Mouse (Mus musculus) gastrocnemius, postnatal 36 days (tissue): Measurements from ENCODE around the gene Runx3. TPM values are rescaled to one million over a fixed set of nuclear protein-coding genes. Genes with fewer than 3 reads are reported as not detected.

Source experiments
- DNase-seq, 2 experiments: peaks; one replicate each; pipeline ENCODE4 v3.0.0; 2022
- intact Hi-C: fragments of 180-260 bp; cut with DNase I; formaldehyde crosslinking; loops from one replicate; pipeline ENCODE4 v1.15.1; 2025
- total RNA-seq, 2 experiments: library from RNA; stranded (reverse); gene quantifications; 2 replicates each; pipeline ENCODE4 v1.2.3; 2021

Gene Runx3
- total RNA-seq, 2 experiments from 2014 or later = 0.12 to 0.23 TPM

DNA sequence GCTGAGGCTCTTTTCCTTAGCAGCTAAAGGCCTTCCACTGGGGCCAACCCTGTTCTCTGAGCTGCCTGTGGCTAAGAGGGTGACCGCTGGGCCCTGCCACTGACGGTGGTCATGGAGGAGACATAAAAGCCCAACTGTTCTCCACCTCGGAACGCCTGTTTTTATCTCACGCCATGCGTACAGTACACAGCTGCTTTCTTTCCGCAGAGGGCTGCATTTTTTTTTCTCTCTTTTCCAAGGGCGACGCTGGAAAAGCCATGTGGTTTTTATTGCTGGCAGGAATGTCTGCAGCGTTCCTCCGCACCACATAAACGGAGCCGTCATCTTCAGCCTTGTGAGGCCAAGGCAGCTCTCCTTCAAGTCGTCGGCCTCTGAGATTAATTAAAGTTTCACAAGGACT lies 26.3 kb downstream of the Runx3 start:
- intact Hi-C loops = no loop called here
- DNase-seq = no peak

DNA sequence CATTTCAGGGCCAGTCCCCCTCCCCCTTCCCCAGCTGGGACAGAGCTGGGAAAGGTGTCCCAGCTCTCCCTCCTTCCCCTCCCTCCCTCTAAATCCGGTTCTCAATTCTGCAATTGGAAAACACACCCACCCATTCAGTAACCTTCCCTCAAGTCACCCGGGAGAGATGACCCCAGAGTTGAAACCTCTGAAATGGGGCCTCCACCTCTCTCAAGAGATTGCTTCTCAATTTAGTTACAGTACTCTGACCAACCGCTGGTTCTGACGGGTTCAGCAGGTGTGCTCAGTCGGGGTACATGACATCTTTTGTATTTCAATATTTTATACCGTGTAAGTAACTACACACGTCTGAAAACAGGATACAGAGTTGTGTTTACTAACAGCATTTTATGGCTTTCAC lies 28.2 kb downstream of the Runx3 start:
- DNase-seq = no peak
- intact Hi-C loops = no loop called here

DNA sequence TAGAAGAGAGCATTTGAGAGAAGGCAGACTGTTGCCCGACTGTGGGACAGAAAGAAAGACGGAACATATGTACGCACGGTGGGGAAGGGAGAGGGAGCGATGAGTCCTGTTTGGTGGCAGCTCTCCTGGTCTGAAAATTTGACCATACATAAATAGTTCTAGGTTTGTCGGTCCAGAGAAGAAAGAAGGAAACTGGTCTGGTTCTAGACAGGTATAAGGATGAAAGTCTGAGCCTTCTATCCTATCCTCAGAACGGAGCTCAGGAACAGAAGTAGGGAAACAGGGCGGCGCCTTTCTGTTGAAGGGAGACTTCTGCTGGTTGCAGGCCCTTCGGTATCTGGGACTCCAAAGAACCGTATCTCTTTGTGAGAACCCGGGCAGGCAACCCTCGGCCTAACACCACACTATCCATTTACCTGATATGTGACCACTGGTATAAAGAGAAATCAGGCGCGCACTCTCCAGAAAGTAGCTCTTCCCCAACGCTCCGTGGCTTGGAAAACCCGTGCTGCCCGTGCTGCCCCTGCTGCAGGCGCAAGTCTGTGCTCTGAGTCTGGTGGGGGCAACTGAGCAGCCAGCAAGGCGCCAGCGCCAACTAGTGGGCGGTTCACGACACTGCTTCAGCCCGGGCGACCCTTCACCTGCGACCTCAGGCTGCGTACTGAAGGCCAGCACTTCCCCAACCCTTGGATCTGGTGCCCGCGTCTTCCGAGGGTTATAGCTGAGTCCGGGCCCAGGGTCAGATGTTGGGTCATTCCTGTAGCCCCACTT lies 29.8 kb downstream of the Runx3 start:
- intact Hi-C loops = loop anchor here (5.0 kb wide), 1 partner anchor 83 kb away; no protein-coding TSS in a partner anchor
- peak; percentile 45 to 58 for DNase-seq

DNA sequence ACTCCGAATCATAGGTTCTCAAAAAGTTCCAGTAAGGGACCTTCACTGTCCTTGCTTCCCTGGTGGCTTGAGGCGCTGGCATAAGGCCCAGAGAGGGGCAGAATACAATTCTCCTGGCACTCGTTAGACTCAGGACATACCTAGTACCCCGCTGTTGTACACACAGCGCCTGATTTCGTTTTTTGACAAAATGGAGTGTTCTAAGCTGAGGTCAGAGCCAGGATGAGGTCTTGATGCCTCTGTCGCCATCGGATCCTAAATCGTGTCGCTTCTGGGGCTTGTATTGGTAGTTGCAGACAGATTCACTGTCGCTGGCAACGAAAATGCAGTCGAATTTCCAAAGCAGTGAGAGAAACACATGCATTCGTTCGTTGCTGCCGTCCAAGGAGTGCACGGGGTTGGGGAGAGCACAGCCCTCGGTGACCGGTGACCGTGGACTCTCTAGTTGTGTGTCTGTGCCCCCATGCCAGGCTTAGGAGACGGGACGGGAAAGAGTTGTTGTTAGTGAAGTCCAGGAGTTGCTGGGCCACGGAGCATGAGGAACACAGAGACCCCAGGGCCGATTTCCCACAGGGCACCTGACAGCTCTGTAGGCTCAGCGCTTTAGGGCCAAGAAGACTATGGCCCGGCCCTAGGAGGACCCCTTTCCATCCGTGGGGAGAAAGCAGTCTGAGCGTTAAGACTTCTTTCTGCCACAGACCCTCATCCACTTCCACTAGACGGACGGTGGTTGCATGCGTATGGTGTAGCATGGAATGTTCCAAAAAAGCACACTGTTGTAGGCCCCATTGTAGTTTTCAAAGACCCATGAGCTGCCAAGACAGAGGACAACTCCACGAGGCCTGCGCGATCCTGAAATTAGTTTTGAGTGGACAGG lies 30.9 kb downstream of the Runx3 start:
- intact Hi-C loops = loop anchor here (5.0 kb wide), 1 partner anchor 84 kb away; no protein-coding TSS in a partner anchor
- DNase-seq = peak in 1 of 2 experiments; percentile 33

DNA sequence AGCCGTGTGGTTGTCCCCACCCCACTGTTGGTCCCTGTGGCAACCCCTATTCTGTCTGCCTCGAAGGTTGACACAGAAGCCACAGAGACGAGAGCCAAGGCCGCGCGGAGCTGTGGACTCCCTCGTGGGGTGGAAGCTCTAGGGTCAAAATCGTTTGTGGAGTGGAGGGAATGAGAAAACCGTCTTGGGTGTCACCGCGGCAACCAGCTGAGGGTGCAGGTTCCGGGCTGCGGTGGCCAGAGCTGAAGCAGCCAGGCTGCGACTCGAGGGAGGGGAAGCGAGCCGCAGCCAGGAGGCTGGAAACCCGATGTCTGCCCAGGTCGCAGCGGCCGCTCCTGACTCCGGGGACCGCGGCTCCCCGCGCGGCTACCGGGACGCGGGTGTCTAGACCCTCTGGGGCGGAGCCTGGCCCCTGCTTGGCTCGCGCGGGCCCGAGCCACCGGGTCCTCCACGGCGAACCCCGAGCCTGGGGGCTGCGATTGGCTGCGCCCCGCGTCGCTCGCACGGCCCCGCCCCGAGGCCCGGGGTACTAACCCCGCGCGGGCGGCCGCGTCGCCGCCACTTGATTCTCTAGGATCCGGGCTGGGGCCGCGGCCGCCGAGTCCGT lies 31.6 kb downstream of the Runx3 start:
- peak in 1 of 2 experiments; percentile 31 for DNase-seq

DNA sequence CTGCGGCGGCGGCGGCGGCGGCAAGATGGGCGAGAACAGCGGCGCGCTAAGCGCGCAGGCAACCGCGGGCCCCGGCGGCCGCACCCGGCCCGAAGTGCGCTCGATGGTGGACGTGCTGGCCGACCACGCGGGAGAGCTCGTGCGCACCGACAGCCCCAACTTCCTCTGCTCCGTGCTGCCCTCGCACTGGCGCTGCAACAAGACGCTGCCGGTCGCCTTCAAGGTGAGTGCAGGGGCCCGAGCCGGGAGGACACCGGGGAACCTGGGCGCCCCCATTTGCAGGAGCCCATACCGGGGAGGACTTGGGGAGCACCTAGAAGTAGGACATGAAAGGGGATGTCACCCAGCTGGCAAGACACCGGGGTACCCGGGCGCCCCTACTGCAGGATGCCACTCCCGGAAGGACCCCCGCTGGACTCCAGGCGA lies 32.4 kb downstream of the Runx3 start:
- intact Hi-C loops = loop anchor here (5.0 kb wide), 1 partner anchor 86 kb away; no protein-coding TSS in a partner anchor
- peak in 1 of 2 experiments; percentile 28 for DNase-seq

More for the DNA sequence above, 31.6 kb downstream of the Runx3 start:
- intact Hi-C loops = loop anchor here (5.0 kb wide), 1 partner anchor 85 kb away; no protein-coding TSS in a partner anchor

DNA sequence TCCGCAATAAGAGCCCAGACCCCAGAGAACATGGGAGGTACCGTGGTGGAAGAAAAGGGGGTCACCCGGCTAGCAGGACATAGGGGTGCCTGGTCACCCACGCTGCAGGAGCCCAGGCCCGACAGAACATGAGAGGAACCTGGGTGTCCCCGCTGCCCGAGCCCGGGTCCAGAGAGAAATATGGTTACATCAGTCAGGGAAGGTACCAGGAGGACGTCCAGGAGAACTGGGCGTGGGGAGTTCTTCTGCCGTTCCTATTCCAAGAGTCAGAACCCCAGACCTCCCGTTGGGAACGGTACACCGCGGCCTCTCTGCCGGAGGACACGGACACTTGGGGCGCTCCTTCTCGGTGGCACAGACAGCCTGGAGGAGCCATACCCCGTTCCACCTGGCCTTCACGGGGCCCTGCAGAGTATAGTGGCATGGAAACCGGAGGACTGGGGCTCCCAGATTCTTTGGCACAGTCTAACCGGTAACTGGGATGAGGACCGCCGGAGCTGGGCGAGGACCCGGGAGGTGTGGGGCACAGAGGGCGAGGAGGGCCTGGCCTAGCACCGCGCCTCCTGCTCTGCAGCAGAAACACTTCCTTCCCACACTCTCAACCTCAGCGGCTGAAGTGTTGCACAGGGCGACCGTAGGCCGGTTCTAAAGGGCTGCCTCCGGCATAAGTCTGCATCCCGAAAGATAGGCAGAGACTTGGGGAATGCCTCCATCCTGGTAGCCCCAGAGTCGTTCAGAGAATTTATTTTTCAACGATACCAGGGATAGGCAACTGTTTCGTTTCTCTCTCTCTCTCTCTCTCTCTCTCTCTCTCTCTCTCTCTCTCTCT lies 33.0 kb downstream of the Runx3 start:
- intact Hi-C loops = loop anchor here (5.0 kb wide), 1 partner anchor 86 kb away; no protein-coding TSS in a partner anchor
- peak in 1 of 2 experiments; percentile 24 for DNase-seq

DNA sequence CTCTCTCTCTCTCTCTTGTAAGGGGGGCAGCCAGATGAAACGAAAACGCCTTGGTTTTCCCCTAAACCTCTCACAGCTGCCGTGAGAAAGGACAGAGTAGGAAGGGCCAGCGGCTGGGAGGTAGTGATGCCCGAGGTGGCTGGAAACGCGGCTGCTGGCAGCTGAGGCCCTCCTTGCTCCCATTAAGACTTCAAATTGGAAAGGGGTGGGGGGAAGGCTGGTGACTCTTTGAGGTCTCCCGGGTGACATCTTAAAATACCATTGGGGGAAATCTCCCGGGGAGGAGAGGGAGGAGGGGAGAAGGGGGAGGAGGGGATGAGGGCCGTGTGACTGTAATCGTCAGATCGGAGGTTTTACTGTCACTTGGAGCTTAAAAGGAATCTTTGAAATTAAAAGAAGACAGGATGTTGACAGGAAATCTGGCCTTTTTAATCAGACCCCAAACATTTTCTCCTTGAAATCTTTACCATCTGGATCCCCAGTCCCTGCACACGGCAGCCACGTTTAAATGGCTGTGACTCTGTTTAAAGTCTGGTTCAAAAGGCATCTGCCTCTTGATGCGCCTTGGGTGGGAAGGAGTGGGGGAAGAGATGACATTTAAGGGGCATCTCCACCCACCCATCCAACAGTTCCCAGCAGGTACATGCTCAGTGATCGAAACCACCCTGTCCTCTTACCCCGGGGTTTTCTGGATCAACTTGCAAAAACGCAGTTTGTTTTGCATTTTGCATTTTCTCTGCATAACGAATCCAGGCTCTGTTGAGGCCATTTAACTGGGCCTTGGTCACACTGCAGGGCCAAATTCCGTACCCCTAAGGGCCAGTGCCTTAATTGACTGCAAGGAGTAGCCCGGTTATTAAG lies 33.9 kb downstream of the Runx3 start:
- intact Hi-C loops = loop anchor here (5.0 kb wide), 1 partner anchor 87 kb away; no protein-coding TSS in a partner anchor
- no peak for DNase-seq

DNA sequence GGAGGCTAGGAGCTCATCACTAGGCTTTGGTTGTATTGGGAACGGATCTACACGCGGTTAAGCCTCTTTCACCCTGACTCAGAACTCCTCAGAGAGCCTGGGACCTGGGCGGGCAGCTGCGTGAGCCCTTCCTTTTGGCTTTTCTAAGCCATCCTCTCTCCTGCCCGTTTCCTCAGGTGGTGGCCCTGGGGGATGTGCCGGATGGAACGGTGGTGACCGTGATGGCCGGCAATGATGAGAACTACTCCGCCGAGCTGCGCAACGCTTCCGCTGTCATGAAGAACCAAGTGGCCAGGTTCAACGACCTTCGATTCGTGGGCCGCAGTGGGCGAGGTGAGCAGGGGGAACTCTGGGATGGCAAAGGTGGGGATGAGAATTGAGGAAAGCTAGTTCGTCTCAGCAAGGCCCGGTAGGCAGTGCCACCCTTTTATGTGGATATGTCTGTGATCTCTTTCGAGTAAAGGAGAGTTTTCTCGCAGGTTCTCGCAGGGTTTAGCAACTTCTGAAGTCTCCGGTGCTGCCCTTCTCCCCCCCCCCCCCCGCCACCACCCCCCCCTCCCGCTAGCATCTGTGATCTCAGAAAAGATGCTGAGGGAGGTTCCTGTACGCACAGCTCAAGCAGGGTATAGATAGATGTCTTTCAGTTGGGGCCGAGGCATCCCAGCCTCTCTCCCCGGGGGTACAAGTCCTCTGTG lies 34.8 kb downstream of the Runx3 start:
- no peak for DNase-seq
- intact Hi-C loops = no loop called here

DNA sequence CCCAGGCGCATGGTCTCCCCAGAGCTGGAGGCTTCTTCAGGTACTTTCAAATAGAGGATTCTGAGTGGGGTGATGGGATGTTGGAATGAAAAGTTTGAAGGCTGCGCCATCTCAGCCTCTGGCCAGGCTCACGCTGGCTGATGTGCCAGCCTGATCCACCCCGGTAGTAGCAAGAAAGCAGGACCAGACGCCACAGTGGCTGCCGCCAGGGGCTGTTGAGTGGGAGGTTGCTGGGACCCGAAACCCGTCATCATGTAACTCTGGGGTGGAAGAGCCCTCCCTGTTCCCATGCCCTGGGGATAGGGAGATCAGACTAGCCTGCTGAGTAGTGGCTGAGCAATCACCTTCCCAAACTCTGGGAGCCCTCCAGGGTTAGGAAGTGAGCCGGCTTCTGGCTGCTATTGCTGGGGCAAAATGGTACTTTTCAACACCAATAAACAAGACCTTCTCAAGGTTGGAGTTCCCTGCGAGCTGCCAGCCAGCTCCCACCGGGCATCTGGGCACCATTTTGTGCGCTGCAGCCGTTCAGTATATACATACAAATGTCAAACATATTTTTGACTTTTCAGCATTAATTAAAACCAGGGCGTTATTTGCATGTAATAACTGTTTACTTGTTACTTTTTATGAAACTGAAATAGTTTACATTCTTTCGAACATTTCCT lies 35.5 kb downstream of the Runx3 start:
- intact Hi-C loops = no loop called here

DNA sequence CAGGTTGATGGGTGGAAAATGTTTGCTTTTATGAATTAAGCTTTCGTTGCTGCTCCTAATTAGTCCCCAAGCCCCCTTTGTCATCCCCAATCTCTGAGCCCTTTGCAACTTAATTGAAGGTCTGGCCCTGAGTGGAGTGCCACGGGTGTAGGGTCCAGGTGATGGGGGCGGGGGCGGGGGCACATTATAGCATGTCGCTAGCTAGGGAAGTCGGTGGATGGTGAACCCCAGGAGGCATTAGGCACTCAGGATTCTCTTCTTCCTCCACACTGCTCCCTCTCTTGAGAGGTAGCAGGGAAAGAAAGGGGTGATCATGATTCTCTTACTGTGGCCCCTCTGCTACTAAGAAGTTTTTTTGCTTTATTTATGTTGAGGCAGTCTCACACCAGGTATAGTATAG lies 36.1 kb downstream of the Runx3 start:
- DNase-seq = no peak
- intact Hi-C loops = no loop called here

More for the DNA sequence above, 35.5 kb downstream of the Runx3 start:
- DNase-seq = no peak

DNA sequence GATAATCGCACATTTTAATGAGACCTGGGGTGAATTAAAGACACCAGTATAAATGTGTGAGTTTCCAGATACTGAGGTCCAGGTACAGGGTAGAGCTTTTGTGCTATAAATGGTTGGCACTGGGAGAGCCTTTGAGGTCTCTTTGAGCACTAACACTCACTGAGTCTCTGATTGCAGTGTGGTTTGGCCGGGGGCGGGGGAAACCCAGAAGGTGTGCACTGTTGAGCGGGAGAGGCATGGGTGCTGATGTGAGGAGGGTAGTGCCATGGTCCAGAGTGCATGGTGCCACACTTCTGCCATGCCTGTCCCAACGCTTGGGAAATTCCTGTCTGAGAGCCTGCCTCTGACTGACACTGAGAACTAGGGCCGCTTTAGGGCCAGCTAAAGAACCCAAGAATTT lies 36.9 kb downstream of the Runx3 start:
- no peak for DNase-seq
- intact Hi-C loops = no loop called here

DNA sequence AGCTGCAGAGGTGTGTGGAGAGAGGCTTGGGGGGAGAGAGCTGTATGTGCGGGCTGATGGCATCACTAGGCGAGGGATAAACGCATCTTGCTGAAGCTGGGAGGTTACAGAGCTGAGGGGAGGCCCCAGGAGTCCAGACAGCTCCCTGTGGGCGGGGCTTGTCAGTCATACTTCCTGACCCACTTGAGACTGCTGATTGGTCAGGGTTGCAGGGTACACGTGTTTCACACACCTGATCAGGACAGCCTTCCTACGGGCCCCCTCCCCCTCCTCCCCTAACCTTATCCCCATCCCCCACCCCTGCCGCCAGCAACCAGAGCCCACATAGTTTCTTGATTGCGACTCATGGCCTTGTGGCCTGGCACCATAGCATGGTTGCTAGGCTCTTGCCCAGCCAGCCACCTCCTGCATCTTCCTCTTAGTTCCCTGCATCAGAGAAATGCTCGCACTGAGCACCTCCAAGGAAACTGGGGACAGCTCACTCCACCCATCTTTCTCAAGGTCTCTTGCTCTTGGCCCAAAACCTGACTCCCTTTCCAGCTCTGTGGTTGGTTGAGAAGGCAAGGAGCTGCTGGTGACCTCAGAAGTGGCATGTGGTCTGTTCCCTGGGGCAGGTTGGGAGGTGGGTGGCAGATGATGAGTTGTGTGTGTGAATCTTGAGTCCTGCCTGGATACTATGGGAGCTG lies 38.4 kb downstream of the Runx3 start:
- no peak for DNase-seq
- intact Hi-C loops = no loop called here

DNA sequence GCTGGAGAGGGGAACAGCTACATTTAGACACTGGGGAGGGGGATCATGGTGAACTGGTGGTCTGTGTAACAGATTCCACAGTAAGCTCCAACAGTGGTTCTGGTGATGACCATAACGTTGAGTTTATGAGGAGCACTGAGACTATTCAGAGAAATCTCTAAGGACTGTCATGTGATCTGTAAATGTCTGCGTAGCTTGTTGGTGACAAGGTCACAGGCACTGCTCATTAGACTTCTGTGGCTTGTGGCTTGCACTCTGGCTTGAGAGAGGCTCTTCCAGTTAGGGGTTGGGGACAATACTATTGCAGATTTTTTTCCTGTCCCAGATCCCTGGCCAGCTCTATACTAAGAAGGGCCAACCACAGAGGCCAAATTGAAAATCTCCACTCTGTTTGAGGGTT lies 39.2 kb downstream of the Runx3 start:
- intact Hi-C loops = no loop called here
- no peak for DNase-seq

DNA sequence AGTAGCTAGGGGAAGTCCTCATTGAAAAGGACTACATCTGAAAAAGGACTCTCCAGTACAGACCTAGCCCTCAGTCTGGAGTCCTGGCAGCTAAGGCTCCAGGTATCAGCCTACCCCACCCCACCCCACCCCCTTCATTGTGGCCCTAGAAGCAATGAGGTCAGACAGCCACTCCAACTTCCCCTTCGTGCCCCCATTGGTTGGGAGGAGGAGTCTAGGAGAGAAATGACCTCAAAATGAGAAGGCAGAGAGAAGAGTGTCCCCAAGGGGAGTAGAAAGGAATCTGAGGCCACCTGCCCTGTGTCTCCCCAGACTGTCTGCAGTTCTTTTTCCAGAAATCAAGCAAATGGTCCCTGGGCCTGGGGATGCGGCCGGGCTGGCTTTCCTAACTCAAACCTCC lies 39.7 kb downstream of the Runx3 start:
- intact Hi-C loops = no loop called here
- no peak for DNase-seq

DNA sequence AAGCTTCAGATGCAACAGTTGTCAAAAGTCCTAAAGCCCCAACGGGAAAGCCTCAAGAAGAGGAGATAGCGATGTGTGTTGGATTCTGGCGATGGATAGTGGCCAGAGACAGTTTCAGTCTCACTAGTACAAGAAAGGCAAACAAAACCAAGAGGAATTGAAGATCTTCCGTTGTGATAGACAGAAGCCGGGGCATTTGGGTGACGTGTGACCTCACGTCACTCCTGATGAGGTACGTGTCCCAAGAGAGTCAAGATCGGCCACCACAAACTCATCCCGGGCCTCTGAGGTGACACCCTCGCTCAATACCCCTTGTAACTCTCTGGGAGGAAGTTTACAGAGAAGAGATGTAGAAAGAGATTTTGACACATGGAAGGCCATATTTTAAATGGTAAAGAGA lies 41.0 kb downstream of the Runx3 start:
- DNase-seq = no peak
- intact Hi-C loops = no loop called here

DNA sequence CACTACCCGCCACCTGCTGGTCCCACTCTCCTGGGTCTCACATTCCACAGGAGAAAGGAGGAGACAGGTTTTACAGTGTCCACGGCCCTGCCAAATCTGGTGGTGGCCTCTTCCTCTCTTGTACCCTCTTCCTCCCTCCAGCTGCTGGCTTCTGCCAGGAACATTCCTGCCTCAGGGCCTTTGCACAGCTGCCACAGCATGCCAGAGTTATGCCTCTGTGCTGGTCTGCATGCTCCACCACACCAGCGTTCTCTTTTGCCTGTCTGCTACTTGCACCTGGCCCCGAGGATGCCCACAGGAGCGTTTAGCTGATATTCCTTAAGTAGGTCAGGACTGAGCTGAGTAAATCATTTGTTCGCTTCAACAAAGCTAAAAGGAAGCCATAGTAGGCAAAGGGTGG lies 45.3 kb downstream of the Runx3 start:
- DNase-seq = no peak
- intact Hi-C loops = no loop called here
